Mouse (Mus musculus): ENCODE measurements around the gene Dhx40. TPM values are rescaled to one million over a fixed set of nuclear protein-coding genes. Genes with fewer than 3 reads are reported as not detected.

Dhx40 gene
- polyA plus RNA-seq, 1 experiment from 2014 or later, result 20.5 TPM

- H3K9ac ChIP-seq, result no peak overlapping the region
- no peaks in the 10 kb centered on the region for H3K9me3 ChIP-seq (replicated peaks)
- ATAC-seq (ENCODE audit: insufficient number of reproducible peaks, low FRiP score, low TSS enrichment, low read depth), result no peak
- peaks cover 64% of the 10 kb centered on the region for H3K36me3 ChIP-seq
- H3K4me1 ChIP-seq, result no peaks in the 10 kb centered on the region
- WGBS, result 91% methylated on average over 7 of the region's 7 CpGs
- H3K4me3 ChIP-seq (replicated peaks), result no peak overlapping the region
- no peak overlapping the region for H3K4me2 ChIP-seq (replicated peaks)
- no peaks in the 10 kb centered on the region for H3K27me3 ChIP-seq
- H3K27ac ChIP-seq (replicated peaks), result no peak overlapping the region
Observed at GRCm38 (mm10) chr11:86724982-86725381, 82.6 kb downstream of the Dhx40 start.

GRCm38 (mm10) chr11:86724004-86724403 is 83.5 kb downstream of the Dhx40 start:
- WGBS, result 90% methylated on average over 3 of the region's 3 CpGs
- Histone ChIP-seq H3K4me2 (replicated peaks) (no peak overlapping the region), H3K9me3 (replicated peaks) (no peaks in the 10 kb centered on the region), H3K9ac (no peak overlapping the region), H3K4me1 (no peaks in the 10 kb centered on the region), H3K27me3 (no peaks in the 10 kb centered on the region), H3K36me3 (peaks cover 66% of the 10 kb centered on the region), H3K4me3 (replicated peaks) (no peak overlapping the region), H3K27ac (replicated peaks) (no peak overlapping the region)
- no peak for ATAC-seq (ENCODE audit: insufficient number of reproducible peaks, low FRiP score, low TSS enrichment, low read depth)

- Histone ChIP-seq H3K4me2 (replicated peaks) (no peak overlapping the region), H3K9ac (no peak overlapping the region), H3K9me3 (replicated peaks) (no peaks in the 10 kb centered on the region), H3K27ac (replicated peaks) (no peak overlapping the region), H3K36me3 (peaks cover 59% of the 10 kb centered on the region), H3K4me3 (replicated peaks) (no peak overlapping the region), H3K27me3 (no peaks in the 10 kb centered on the region), H3K4me1 (no peaks in the 10 kb centered on the region)
- 84% methylated on average over 8 of the region's 8 CpGs for WGBS
- ATAC-seq (ENCODE audit: insufficient number of reproducible peaks, low FRiP score, low TSS enrichment, low read depth), result no peak
Observed at GRCm38 (mm10) chr11:86719390-86719789, 88.2 kb downstream of the Dhx40 start.

Other genes with a start within 250 kb of the Dhx40 start
- 82.8 and 87.6 TPM in 2 replicates for gene Vmp1, start 123.9 kb downstream of the Dhx40 start, polyA plus RNA-seq (2015; fragmentation: Nextera tagmentation; extraction: Ambion mirVana)
- gene Ptrh2, start 123.8 kb downstream of the Dhx40 start, polyA plus RNA-seq (2015; fragmentation: Nextera tagmentation; extraction: Ambion mirVana), result 29.4 and 30.2 TPM in 2 replicates
- 110 and 113 TPM in 2 replicates for gene Cltc, start 50.2 kb downstream of the Dhx40 start, polyA plus RNA-seq (2015; fragmentation: Nextera tagmentation; extraction: Ambion mirVana)
- 8.0 and 8.8 TPM in 2 replicates for gene Ypel2, start 186.0 kb upstream of the Dhx40 start, polyA plus RNA-seq (2015; fragmentation: Nextera tagmentation; extraction: Ambion mirVana)